Mouse (Mus musculus): ENCODE results near the gene Olfr1202. TPM values are rescaled to one million over a fixed set of nuclear protein-coding genes. Genes with fewer than 3 reads are reported as not detected.

The Olfr1202 gene
- not detected for total RNA-seq (2023)

GRCm38 (mm10) chr2:88814196-88814595 lies at the start of gene Olfr1202:
Gene Olfr1202 (plus strand): TSS chr2:88814496.

DNA sequence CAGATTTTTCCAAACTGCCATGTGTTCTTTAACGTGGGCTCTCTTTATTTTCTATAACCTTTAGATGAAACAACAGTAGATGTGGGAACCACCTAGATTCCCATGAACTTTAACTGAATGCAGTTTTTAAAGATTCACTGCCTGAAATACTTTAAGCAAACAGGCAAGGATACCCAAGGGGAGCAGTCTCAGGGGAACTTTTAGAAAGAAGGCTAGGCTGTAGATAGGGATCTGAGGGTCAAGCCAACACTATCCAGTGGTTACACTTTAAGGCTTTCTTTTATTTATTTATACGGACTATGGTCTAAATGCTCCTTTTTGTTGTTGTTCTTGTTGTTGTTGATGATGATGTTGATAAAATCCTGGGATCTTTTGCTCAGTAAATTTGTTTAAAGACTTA lies 43.9 kb upstream of the Olfr1202 start, which contains the start of gene Olfr1200:
Gene Olfr1200, minus strand, starts transcription at position 101 of the 400 bp plus-strand sequence.

DNA sequence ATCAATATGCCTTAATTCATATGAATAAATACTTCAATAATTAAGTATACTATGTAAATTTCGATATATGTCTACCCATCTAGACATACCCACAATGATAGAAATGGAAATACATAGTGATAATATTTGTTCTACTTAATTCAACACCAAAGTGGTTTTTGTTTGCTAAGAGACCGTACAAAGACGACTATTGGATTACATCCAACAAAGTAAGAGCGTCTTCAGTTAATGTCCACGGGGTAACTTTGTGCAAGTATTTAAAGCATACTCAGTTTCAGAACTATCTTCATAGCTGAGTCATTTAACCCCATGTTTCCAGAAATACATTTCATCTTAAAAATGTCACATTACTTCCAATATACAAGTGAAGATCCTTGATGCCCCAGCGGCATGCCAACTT lies 21.6 kb upstream of the Olfr1202 start, which contains the start of gene Olfr1201:
Gene Olfr1201, plus strand, starts transcription at position 301 of the 400 bp plus-strand sequence.

DNA sequence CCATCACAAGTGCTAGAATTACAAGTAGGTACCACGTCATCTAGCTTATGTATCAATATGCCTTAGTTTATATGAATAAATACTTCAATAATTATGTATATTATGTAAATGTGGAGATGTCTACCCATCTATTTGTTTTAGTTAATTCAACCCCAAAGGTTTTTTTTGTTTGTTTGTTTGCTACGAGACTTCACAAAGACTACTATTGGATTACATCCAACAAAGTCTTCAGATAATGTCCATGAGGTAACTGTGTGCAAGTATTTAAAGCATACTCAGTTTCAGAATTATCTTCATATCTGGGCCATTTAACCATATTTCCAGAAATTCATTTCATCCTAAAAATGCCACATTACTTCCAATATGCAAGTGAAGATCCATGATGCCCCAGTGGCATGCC lies 15.1 kb downstream of the Olfr1202 start, which contains the start of gene Olfr1205:
Gene Olfr1205, plus strand, starts transcription at position 301 of the 400 bp plus-strand sequence.

DNA sequence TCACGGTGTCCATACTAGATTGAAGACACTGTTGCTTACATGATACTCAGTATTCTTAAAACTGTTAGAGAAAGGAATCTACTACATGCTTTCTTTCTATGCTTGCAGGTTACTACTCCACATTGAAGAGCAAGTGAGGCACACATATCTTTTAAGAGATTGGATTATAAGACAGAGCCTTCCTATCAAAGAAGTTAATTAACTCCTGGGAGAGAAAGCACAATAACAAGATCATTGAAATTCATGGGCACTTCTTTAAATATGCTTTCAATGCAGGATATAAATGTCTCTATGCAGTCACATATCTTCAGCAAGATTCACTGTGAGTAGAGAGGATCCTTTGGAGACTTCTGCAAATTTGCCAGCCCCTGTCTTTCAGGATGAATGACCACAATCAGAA lies 34.7 kb downstream of the Olfr1202 start, which contains the start of gene Olfr1204:
Gene Olfr1204, plus strand, starts transcription at position 301 of the 400 bp plus-strand sequence.

GRCm38 (mm10) chr2:88862931-88863330 lies 48.6 kb downstream of the Olfr1202 start, which contains the start of gene Olfr1206:
Gene Olfr1206 (plus strand): TSS chr2:88863231.

Other genes starting within 250 kb of the Olfr1202 start
- gene Olfr1189, start 228.0 kb upstream of the Olfr1202 start, total RNA-seq (2023), result not detected
- gene Olfr1191-ps1, start 174.0 kb upstream of the Olfr1202 start, total RNA-seq (2023), result 0.12 TPM
- not detected for gene Olfr1192-ps1, start 166.0 kb upstream of the Olfr1202 start, total RNA-seq (2023)
- not detected for gene Olfr1193, start 138.9 kb upstream of the Olfr1202 start, total RNA-seq (2023)
- gene Olfr1195, start 125.3 kb upstream of the Olfr1202 start, total RNA-seq (2023), result not detected
- not detected for gene Olfr1196, start 109.9 kb upstream of the Olfr1202 start, total RNA-seq (2023)
- gene Olfr1197, start 82.1 kb upstream of the Olfr1202 start, total RNA-seq (2023), result not detected
- not detected for gene Olfr1198, start 63.1 kb upstream of the Olfr1202 start, total RNA-seq (2023)
- not detected for gene Olfr1199, start 54.0 kb upstream of the Olfr1202 start, total RNA-seq (2023)
- not detected for gene Olfr1200, start 44.0 kb upstream of the Olfr1202 start, total RNA-seq (2023)
- not detected for gene Olfr1201, start 21.5 kb upstream of the Olfr1202 start, total RNA-seq (2023)
- not detected for gene Olfr1205, start 15.2 kb downstream of the Olfr1202 start, total RNA-seq (2023)
- not detected for gene Olfr1204, start 34.8 kb downstream of the Olfr1202 start, total RNA-seq (2023)
- not detected for gene Olfr1206, start 48.7 kb downstream of the Olfr1202 start, total RNA-seq (2023)
- gene Olfr1208, start 87.8 kb downstream of the Olfr1202 start, total RNA-seq (2023), result not detected
- not detected for gene Olfr1209, start 100.7 kb downstream of the Olfr1202 start, total RNA-seq (2023)
- not detected for gene Olfr1211, start 123.6 kb downstream of the Olfr1202 start, total RNA-seq (2023)
- not detected for gene Olfr1212, start 139.5 kb downstream of the Olfr1202 start, total RNA-seq (2023)
- gene Gm13762, start 165.8 kb downstream of the Olfr1202 start, total RNA-seq (2023), result not detected
- not detected for gene Olfr1214, start 178.2 kb downstream of the Olfr1202 start, total RNA-seq (2023)
- gene Olfr1215, start 192.5 kb downstream of the Olfr1202 start, total RNA-seq (2023), result not detected
- gene Olfr1216, start 203.8 kb downstream of the Olfr1202 start, total RNA-seq (2023), result not detected
- gene Olfr1217, start 217.6 kb downstream of the Olfr1202 start, total RNA-seq (2023), result not detected
- gene Olfr1218, start 246.7 kb downstream of the Olfr1202 start, total RNA-seq (2023), result not detected